Mouse (Mus musculus) A20 (cell line): Measurements from ENCODE around the gene Ssh3.

Source experiments
- DNase-seq: peaks from one replicate; pipeline ENCODE4 v3.0.0-alpha.2; 2011; ENCODE audit warnings: low read depth, low spot score

The Ssh3 gene

GRCm38 (mm10) chr19:4244775-4245174 lies 24.2 kb downstream of the Ssh3 start:
- no peak for DNase-seq

DNA sequence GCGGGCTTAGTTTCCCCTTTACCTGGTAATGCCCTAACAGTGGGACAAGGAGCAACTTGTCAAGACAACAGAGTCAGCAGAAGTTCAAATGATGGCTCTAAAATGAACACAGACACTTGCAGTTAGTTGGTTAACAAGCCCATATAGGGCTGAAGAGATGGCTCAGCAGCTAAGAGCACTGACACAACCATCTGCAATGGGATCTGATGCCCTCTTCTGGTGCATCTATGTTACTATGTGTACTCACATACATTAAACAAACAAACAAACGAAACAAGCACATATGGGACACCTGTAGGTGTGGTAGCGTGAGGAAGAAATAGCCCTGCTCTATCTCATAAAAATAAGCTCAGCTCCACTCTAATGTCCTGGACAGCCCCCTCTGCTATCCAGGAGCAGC lies 26.6 kb downstream of the Ssh3 start:
- DNase-seq, result peak; percentile 58

DNA sequence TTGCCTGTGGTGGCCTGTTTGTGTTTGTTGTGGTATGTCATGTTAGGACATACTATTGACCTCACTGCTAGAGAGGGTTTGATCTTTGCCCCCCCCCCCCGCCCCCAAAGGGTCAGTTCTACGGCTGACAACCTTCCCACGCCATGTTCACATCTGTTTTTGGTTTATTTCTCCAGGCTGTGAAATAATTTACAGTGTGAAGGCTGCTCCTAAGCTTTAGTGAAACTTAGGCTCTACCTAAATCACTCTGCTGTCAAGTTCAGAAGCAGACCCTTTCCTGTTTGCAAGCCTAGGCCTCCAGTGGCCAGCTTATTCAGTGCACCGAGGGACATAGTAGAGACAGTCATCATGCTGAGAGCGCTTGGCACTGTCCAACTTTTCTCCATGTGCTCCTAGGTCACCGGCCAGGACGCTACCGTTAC lies 28.7 kb downstream of the Ssh3 start:
- no peak for DNase-seq

- DNase-seq, result no peak
Measured at GRCm38 (mm10) chr19:4234548-4234947, 34.4 kb downstream of the Ssh3 start.

DNA sequence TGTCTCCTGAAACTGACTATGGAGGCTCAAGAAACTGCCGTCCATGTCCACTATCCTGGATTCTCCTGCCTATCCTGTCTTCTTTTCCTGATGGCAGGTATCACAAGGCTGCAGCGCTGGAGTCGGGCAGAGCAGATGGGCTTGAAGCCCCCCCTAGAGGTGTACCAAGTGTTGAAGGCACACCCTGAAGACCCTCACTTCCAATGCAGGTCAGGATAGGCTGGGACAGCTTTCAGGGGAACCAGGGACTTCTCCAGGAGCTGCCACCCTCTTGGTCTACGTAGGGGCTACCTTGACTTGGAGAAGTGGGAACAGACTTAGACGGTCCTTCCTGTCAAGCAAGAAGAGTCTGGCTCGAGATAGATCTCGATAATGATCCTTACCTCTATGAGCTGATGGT lies 36.3 kb downstream of the Ssh3 start:
- no peak for DNase-seq

DNA sequence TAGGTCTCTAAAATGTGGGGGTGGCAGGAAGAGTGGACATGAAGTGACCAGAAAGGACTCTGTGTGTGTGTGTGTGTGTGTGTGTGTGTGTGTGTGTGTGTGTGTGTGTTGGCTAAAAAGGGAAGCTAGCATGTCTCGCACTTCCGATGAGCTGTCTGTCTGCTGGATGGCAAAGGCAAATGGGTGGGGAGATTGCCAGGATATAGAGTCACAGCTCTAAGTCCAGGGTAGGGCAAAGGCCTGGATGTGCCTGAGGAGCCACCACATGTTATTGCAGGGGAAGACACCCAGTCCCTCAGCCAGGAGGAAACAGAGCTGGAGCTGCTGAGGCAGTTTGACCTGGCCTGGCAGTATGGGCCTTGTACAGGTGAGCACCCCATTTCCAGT lies 36.8 kb downstream of the Ssh3 start:
- no peak for DNase-seq

- peak; percentile 99 for DNase-seq
Measured at GRCm38 (mm10) chr19:4231253-4232185, 37.5 kb downstream of the Ssh3 start, which contains the start of gene Pold4. Gene Pold4 (plus strand): TSS chr19:4231899.

DNA sequence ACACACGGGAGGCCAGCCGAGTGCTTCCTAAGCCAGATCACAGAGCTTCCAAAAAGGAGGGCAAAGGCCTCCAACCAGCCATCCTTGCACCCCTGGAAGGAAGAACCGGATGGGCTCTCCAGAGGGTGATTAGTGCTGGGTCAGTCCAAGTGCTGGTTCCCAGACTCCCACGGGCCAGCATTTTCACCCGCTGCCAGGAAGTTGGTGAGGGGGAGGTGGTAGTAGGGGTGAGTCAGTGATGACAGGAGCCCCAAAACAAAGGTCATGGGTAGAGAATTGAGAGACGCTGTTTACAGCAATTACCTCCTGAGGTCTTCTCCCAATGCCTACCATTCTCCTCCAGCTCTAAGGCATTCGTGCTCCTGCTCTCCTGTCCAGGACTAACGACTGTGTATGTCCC lies 38.6 kb downstream of the Ssh3 start:
- DNase-seq, result peak; percentile 43

DNA sequence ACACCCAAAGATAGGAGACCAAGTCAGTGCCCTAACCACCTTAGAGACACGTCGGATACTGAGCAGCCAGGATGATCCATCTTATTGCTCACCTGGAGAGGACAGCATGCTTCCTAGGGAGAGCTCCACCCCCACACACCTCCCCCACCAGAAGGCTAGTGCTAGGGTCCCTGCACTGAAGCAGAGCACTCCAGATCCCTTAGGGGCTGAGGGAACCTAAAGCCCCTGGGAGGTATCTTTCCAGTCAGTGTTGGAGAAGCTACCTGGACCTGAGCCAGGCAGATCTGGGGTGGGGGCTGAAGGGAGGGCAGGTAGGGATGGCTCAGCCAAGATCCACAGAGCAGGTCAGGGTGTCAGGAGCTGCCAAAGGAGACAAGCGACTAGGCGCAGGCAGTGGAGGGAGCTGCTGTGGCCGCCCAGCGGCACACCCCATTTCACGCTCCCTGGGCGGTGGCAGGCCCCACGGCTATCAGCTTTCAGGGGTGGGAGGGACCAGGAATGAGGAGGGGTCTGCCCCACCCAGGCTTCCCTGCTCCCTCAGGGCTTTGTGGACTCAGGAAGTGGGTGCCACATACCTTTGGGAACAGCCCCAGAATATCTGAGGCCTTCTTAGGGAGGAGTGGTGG lies 39.4 kb downstream of the Ssh3 start:
- no peak for DNase-seq

DNA sequence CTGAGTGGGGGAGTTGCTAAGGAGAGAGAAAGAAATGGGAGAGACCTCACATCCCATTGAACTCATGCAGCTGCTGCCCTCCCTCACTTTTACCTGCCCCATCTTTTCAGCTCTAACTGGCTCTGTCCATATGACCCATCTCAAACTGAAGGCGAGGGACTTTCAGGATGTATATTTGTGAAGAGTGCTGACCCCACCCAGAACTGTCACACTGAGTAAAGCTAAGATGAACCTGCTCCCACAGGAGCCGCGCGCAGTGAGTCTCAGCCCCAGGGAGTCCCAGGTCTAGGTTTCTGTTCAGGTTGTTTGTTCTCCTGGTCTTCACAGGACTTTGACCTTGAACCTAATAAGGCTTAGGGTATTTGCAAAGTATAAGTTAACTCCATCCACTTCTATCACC lies 40.1 kb downstream of the Ssh3 start:
- no peak for DNase-seq

DNA sequence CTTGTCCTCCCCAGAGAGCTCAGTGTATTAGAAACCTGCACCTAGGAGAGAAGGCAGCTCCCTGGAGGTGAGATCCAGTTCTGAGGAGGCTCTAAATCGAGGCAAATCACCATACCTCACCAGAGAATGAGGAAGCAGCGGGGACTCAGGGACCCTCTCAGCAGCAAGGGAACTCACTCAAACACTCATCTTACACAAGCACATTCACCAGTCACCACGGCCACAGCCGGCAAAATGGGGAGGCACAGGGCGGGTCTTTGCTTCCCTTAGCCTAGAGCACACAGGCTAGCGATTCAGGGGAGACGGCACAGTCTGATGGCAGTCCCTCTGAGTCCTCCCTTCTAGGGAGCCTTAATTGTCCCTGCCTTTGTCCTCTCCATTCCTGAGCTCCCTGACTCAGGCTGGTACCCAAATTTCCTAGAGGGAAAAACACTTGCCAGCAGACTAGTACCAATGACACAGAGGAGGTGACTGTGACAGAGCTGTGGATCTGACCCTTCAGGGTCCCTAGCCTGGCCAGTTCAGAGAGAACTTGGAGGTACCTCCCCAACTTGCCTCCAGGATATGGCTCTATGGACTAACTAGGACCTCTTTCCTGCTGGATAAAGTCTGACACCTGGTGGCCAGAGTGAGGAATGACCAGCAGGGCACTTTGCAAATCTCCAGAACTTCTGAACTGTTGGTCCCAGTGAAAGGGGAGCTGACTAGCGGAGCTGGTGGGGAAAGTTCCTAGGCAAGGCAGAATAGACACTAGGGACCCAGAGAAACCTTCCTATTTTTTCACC lies 40.9 kb downstream of the Ssh3 start:
- DNase-seq, result peak; percentile 78

GRCm38 (mm10) chr19:4227446-4227845 lies 41.5 kb downstream of the Ssh3 start:
- no peak for DNase-seq

DNA sequence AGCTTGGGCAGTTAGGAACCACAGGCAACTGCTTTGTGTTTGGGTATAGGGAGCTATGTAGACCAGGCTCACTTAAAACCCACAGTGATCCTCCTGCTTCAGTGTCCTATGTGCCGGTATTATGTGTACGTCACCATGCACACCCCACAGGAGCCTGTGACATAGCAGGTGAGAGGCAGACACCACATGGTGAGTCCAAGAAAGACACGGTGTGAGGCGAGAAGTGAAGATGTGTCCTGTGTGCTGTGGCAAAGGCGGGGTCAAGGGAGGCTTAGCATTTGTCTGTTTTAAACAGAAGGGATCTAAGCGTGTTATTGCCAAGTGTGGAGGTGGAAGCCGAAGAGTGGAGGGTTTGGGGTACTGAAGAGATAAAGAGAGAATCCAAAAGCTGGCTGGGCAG lies 42.2 kb downstream of the Ssh3 start:
- DNase-seq, result no peak

DNA sequence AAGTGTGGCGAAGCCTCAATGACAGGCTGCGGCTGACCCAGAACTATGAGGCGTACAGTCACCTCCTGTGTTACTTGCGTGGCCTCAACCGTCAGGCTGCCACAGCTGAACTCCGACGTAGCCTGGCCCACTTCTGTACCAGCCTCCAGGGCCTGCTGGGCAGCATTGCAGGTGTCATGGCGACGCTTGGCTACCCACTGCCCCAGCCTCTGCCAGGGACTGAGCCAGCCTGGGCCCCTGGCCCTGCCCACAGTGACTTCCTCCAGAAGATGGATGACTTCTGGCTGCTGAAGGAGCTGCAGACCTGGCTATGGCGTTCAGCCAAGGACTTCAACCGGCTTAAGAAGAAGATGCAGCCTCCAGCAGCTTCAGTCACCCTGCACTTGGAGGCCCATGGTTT lies 46.8 kb downstream of the Ssh3 start:
- DNase-seq, result no peak

DNA sequence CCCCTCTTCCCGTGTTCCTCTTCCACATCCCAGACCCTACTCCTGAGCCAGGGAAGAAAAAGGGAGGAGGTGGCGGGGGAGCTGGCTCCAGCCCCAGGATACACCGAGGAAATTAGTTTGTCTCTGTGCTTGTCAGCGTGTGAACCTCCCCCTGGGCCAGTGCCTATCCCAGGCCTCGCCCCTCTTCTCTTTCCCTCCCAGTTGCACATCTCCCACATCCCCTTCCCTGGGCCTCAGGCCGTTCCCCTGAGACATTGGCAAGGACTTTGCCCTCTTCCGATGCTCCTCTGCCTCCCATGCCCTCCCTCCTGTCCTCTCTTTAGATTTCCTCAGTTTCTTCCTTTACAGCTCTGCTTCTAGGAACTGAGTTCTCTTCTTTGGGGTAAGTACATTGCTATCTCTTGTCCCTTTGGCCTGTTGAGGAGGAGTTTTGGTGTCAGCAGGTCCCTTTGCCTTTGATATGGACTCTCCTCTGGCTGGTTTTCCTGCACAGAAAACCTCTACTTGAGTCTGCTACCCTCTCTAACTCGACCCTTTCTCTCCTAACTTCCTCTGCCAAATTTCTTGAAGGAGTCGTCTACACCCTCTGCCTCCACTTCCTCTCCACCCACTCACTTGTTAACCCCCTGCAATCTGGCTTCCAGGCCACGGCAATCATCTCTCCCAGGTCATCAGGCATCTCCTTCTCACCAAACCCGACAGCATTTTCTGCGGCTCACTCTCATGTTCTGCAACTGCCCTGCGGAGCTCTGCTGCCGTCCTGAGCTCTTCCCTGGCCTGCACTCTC lies 47.8 kb downstream of the Ssh3 start:
- no peak for DNase-seq

GRCm38 (mm10) chr19:4220416-4220815 lies 48.6 kb downstream of the Ssh3 start:
- no peak for DNase-seq

DNA sequence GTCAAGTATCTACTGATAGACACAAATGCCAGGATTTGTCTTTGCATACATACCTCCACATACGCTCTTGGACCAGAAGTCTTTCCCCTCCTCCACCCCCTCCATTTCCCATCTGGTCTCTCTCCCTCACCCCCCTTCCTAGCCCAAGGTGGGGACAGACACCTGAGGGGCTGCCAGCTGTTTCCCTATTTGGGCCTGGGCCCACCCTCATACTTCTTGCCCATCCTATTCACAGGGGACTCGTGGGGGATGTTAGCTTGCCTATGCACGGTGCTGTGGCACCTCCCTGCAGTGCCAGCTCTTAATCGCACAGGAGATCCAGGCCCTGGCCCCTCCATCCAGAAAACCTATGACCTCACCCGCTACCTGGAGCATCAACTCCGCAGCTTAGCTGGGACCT lies 49.0 kb downstream of the Ssh3 start:
- no peak for DNase-seq

GRCm38 (mm10) chr19:4218784-4219183 lies 50.2 kb downstream of the Ssh3 start:
- peak; percentile 41 for DNase-seq

DNA sequence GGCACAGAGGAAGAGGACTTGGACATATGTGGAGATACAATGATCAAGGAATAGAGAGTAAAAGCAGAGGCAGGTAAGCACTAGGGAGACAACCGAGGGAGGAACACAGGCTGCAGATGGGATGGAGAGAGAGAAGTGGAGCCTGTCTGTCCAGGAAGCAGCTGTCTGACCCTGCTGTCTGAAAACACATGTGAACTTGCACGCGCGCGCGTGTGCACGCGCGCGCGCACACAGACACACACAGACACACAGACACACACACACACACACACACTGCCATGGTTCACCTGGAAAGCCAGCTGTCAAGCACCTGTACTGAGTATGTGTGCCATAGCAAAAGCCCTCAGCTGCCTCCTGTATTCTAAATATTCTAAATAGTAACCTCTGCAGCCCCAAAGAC lies 50.7 kb downstream of the Ssh3 start:
- peak; percentile 28 for DNase-seq

GRCm38 (mm10) chr19:4217855-4218254 lies 51.1 kb downstream of the Ssh3 start:
- DNase-seq, result no peak

GRCm38 (mm10) chr19:4217140-4217539 lies 51.8 kb downstream of the Ssh3 start:
- no peak for DNase-seq
